Mouse (Mus musculus): ENCODE measurements around the gene Brwd1.
"Not testable (repeated sequence)": the region's sequence is repeated elsewhere in the genome, so short reads cannot be mapped to it uniquely, and the experiment has no call there.

Brwd1 gene

DNA sequence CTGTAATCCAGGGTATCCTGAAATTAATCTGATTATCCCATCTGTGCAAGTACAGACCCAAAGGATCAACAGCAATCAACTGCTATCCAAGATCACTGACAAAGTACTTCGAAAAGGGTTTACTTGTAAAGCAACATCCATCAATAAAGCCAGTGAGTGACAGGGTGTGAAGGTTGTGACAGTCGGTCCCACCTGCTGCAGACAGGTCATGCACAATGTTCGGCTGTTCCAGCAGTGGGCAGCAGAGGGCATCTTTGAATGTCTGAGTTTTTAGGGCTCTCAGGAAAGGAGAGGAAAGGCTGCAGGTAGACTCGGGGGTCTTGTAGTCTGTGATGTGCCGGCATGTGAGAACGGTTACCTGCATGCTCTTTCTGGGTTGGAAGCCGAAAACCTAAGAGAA lies 98.7 kb downstream of the Brwd1 start:
- peak; percentile 18 for DNase-seq (ENCODE audit: low spot score)

DNA sequence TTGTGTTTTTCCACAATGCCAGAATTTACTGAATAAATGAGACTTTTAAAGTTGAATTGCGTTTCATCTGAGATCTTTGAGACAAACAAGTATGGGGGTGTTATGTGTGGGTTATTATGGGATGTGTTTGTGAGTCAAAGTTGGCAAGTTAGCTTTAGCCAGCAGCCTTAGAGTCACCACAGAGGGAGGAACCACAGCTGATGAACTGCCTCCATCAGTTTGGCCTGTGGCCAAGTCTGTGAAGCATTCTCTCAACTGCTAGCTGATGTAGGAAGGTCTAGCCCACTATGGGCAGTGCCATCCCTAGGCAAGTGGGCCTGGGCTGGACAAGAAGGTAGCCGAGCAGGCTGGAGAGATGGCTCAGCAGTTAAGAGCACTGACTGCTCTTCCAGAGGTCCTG lies 111.5 kb downstream of the Brwd1 start:
- DNase-seq (ENCODE audit: low spot score): no peak

DNA sequence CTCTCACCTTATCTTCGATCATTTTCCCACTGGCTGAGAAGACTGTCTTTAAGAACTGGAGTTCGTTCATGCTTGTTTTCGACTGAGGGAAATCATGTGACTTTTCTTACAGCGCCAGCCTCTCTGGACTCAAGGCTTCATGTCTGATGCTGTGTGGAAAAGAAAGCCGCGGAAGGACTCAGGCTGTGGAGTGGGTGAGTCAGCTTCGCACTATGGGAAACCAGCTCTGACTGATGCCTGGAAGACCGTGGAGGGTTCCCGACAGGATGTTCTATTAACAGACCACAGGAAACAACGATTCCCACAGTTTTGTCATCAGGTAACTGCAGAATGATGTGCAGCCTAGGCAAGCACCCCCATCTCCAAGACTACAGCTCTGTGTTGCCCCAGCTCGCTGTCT lies 114.9 kb downstream of the Brwd1 start:
- no peak for DNase-seq (ENCODE audit: low spot score)

DNA sequence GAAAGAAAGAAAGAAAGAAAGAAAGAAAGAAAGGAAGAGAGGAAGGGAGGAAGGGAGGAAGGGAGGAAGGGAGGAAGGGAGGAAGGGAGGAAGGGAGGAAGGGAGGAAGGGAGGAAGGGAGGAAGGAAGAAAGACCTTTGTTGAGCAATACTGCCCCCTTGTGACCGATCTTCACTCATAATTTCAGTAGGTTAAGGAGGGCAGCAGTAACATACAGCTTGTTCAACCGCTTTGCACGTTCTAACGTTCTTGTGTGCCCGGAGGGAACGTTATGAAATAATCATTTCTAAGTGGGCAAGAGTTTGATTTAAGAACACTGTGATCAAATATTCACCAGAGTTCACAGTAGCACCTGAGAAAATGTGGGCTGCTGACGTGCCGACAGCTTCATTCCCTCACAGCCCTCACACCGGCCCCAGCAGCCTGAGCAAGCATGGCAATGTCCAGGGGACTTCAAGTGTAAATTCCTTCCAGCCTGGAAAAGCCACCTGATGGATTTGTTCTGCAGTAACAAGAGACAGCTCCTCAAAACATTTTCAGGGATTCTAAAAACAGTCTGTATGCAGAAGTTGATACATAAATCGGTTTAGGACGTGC lies 117.8 kb downstream of the Brwd1 start:
- DNase-seq (ENCODE audit: low spot score): peak; percentile 39

DNA sequence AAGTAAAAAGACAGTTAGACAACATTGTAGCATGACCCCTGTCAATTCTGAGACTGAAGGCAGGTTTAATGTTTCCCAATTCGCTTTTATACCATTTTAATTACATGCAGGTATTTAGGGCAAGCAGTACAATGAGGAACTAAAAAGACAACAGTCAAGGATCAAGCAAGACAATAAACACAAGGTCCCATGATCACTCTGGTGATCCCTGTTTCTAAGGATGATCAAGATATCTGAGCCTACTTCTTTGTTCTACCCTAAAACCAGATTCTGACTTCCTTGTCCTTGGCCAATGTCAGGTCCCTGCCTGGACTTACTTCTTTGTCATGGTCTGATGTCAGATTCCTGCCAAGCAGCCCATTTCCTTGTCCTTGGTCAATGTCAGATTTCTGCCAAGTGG lies 120.8 kb downstream of the Brwd1 start:
- DNase-seq (ENCODE audit: low spot score): not testable (repeated sequence)

DNA sequence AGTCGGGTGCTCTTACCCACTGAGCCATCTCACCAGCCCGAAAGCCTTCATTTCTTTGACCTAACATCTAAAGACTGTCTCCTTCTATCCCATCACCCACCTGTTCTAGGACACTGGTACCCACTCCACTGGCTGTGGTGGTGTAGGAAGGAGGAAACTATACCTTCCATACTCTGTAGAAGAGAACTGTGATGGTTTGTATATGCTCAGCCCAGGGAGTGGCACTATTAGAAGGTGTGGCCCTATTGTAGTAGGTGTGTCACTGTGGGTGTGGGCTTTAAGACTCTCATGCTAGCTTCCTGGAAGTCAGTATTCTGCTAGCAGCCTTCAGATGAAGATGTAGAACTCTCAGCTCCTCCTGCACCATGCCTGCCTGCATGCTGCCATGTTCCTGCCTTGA lies 121.6 kb downstream of the Brwd1 start:
- not testable (repeated sequence) for DNase-seq (ENCODE audit: low spot score)

DNA sequence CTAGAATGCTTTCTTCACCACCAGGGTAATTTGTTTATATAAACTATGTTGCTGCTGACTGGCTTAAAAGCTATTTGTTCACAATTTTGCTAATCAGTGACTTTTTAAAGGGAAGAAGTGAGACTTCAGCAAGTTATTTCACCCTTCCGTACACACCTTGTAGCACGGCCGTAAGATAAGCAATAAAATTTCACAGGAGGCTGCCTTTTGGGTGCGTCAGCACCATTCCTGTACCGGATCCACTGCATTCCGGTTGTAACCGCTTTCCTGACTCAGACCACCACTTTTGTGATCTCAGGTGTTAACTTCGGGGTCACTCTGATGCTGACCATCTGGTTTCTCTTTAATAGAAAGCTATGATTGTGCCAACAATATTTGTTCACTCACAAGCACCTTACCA lies 124.2 kb downstream of the Brwd1 start:
- DNase-seq (ENCODE audit: low spot score): no peak

DNA sequence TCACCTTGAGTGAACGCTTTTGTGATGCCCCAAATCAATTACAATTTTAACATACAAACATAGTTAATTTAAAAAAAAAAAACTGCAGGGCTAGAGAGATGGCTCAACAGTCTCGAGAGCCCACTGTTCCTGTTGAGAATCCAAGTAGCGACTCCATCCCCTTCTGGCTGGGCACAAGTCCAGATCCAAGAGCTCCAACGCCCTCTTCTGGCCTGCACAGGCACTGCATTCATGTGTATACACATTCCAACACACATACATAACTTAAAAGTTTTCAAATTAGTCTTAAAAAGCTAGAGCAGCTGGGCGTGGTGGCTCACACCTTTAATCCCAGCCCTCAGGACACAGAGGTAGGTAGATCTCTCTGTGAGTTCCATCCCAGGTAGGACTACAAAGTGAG lies 125.7 kb downstream of the Brwd1 start:
- DNase-seq (ENCODE audit: low spot score): no peak

DNA sequence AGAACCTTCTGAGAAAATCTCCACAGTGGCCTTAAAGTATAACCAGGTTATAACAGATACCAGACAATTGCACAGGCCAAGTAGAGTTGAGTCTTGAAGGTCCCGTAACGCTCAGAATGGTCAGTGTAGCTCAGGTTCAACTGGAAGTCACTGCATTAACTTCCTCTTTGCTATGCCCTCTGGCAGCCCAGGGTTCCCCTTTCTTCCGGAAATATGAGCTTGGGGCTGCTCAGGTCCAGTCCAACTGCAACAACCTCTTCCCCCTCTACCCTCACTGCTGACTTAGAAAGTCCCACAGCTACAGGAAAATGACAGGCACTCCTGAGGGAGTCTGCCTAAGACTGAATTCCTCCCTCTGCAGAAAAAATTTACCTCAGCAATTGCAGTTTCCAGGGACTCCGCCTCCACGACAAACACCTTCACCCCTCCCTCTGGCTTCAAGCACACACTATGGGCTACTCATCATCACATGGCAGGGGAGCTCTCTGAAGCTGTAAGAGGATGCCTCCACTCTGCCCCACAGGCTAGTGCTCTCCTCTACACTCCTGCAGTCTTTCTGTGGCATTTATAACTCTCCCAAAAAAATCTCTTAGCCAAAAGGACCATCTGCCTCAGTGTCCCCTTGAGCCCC lies 126.5 kb downstream of the Brwd1 start:
- DNase-seq (ENCODE audit: low spot score): no peak

DNA sequence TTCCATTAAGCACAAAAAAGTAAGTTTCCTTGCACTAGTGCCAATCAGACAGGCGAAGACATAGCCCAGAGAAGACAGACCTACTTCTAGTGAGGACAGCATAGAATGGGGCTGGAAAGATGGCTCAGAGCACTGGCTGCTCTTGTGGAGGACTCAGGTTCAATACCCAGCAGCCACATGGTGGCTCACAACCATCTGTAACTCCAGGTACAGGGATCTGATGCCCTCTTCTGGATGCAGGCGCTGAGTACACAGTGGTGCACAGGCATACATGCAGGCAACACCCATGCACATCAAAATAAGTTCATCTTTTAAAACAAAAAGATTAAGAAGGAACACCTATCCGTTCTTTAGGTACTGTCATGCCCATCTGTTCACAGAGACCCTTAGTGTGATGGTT lies 128.0 kb downstream of the Brwd1 start:
- no peak for DNase-seq (ENCODE audit: low spot score)

DNA sequence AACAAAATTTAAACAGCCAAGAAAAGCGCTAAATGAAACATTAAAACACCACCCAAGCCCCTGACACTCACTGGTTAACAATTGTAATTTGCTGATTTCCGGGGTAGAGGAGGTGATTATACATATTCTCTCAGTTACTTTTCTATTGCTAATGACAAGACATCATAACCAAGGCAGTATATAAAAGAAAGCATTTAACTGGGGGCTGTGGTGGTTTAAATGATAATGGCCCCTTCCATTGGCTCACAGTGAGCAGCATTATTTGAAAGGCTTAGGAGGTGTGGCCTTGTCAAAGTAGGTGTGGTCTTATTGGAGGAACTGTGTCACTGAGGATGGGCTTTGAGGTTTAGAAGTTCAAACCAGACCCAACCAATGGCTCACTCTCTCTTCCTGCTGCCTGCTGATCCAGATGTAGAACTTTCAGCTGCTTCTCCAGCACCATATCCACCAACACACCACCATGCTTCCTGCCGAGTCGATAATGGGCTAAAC lies 129.1 kb downstream of the Brwd1 start:
- no peak for DNase-seq (ENCODE audit: low spot score)

DNA sequence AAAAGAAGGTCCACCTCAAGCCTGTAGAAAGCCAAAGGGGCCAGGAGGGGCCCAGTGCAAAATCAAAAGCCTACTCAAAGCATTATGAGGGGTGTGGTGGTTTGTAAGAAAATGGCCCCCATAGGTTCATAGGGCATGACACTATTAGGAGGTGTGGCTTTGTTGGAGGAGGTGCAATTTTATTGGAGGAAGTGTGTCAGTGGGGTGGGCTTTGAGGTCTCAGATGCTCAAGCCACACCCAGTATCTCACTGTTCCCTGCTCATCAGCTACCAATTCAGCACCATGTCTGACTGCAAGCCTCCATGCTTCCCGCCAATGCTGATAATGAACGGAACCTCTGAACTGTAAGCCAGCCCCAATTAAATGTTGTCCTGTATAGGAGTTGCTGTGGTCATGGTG lies 130.9 kb downstream of the Brwd1 start:
- DNase-seq (ENCODE audit: low spot score): no peak

DNA sequence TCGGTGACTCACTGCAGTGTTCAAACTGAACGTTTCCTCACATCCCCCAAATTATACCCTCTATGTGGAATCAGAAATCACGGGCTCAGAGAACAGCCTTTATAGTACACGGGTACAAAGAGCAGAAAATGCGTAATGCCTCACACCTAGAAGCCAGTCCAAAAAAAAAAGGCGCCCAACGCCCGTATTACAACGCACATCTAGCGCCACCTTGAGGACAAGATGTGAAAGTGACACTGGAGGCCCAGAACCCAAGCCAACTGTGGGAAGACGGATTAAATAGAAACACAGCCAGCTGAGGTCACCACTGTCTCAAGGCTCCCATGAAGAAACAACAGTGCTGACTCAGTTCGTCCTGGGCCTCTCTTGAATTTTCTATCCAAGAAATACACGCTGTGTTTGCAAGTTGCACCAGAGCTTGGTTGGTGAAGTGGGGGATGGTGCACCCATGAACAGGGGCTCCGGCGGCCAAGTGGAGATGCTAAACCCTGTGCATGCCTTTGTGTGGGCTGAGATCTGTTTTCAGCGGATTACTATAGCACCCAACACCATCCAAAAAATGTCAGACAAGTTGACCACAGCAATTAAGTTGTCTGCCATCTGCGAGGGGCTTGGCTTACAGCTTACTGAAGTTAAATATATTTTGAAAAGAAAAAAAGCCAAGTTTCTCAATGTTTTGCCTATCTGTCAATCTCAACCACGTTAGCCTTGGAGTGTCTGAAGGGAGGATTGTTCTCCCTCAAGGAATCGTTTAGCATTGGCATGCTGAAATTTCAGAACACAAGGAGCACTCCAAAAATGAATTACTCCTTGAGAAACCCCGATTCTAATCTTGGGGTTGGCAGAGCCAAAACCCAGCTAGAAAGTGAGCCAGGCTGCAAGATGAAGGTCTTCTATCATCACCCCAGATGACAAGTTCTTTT lies 136.7 kb downstream of the Brwd1 start:
- DNase-seq (ENCODE audit: low spot score): peak; percentile 85

DNA sequence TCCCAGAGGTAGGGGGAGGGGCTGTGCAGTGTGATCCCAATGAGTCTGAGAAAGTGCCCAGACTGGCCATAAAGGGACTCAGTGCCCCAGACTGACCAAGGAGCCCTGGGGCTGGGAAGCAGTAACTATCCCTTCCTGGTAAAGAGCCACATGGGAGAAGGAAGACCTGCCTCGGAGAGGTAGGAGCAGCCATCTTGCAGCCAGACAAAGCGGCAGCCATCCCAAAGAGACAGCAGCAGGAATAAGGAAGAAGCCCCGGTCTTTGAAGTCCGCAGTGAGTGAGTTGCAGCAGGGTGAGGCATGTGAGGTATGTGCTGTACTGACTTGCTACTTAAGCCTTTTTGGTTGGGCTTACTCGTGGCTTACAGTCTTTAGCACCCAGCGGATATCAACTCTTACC lies 139.1 kb downstream of the Brwd1 start:
- DNase-seq (ENCODE audit: low spot score): no peak

All from MN1 (cell line).